Mouse (Mus musculus): ENCODE data around the gene Agpat3. TPM values are rescaled to one million over a fixed set of nuclear protein-coding genes. Genes with fewer than 3 reads are reported as not detected.

Agpat3 gene
- polyA plus RNA-seq, 1 experiment: 43.7 TPM

- Histone ChIP-seq H3K27ac (ENCODE audit: insufficient read depth, low read length) (no peak overlapping the region), H3K4me3 (ENCODE audit: insufficient read depth, low read length) (no peak overlapping the region), H3K4me1 (ENCODE audit: control insufficient read depth, insufficient read depth, low read length) (no peaks in the 10 kb centered on the region)
- TF ChIP-seq CTCF (IDR thresholded peaks at IDR 0.05; ENCODE audit: borderline replicate concordance, insufficient read depth, low read length): no peak
- no peak for TF ChIP-seq POLR2A (IDR thresholded peaks at IDR 0.05; ENCODE audit: low read depth, low read length)
These were observed 96.6 kb downstream of the Agpat3 start for GRCm38 (mm10) chr10:78255646-78256059.

- no peak for TF ChIP-seq POLR2A (IDR thresholded peaks at IDR 0.05; ENCODE audit: low read depth, low read length)
- TF ChIP-seq CTCF (IDR thresholded peaks at IDR 0.05; ENCODE audit: borderline replicate concordance, insufficient read depth, low read length): no peak
- no peak overlapping the region for H3K27ac ChIP-seq (ENCODE audit: insufficient read depth, low read length)
- no peak overlapping the region for H3K4me3 ChIP-seq (ENCODE audit: insufficient read depth, low read length)
- H3K4me1 ChIP-seq (ENCODE audit: control insufficient read depth, insufficient read depth, low read length): no peaks in the 10 kb centered on the region
These were observed 105.1 kb downstream of the Agpat3 start for GRCm38 (mm10) chr10:78247206-78247605.

- H3K4me3 ChIP-seq (ENCODE audit: insufficient read depth, low read length): no peak overlapping the region
These were observed 105.6 kb downstream of the Agpat3 start for GRCm38 (mm10) chr10:78246725-78247124.

GRCm38 (mm10) chr10:78245225-78245547 is 107.1 kb downstream of the Agpat3 start:
- peak overlapping the region; percentile 61 for H3K4me3 ChIP-seq (ENCODE audit: insufficient read depth, low read length)
- H3K27ac ChIP-seq (ENCODE audit: insufficient read depth, low read length): no peak overlapping the region
- no peaks in the 10 kb centered on the region for H3K4me1 ChIP-seq (ENCODE audit: control insufficient read depth, insufficient read depth, low read length)
- no peak for TF ChIP-seq POLR2A (IDR thresholded peaks at IDR 0.05; ENCODE audit: low read depth, low read length)
- no peak for TF ChIP-seq CTCF (IDR thresholded peaks at IDR 0.05; ENCODE audit: borderline replicate concordance, insufficient read depth, low read length)

More at GRCm38 (mm10) chr10:78246725-78247124, 105.6 kb downstream of the Agpat3 start:
- TF ChIP-seq CTCF (IDR thresholded peaks at IDR 0.05; ENCODE audit: borderline replicate concordance, insufficient read depth, low read length) (no peak), POLR2A (IDR thresholded peaks at IDR 0.05; ENCODE audit: low read depth, low read length) (no peak)
- no peak overlapping the region for H3K27ac ChIP-seq (ENCODE audit: insufficient read depth, low read length)
- H3K4me1 ChIP-seq (ENCODE audit: control insufficient read depth, insufficient read depth, low read length): no peaks in the 10 kb centered on the region

- H3K27ac ChIP-seq (ENCODE audit: insufficient read depth, low read length): no peak within 1 kb of the TSS
- H3K4me3 ChIP-seq (ENCODE audit: insufficient read depth, low read length): peak within 1 kb of the TSS; percentile 87
- no peaks in the 10 kb centered on the region for H3K4me1 ChIP-seq (ENCODE audit: control insufficient read depth, insufficient read depth, low read length)
- no peak for TF ChIP-seq CTCF (IDR thresholded peaks at IDR 0.05; ENCODE audit: borderline replicate concordance, insufficient read depth, low read length)
- peak; percentile 62 for TF ChIP-seq POLR2A (IDR thresholded peaks at IDR 0.05; ENCODE audit: low read depth, low read length)
These were observed 107.7 kb downstream of the Agpat3 start, which contains the start of gene Trappc10 for GRCm38 (mm10) chr10:78244438-78245224. TSS of gene Trappc10 (minus strand) at chr10:78244641.

GRCm38 (mm10) chr10:78244058-78244437 is 108.2 kb downstream of the Agpat3 start:
- TF ChIP-seq POLR2A (IDR thresholded peaks at IDR 0.05; ENCODE audit: low read depth, low read length): no peak
- no peak for TF ChIP-seq CTCF (IDR thresholded peaks at IDR 0.05; ENCODE audit: borderline replicate concordance, insufficient read depth, low read length)
- H3K27ac ChIP-seq (ENCODE audit: insufficient read depth, low read length): no peak overlapping the region
- peak overlapping the region; percentile 87 for H3K4me3 ChIP-seq (ENCODE audit: insufficient read depth, low read length)

GRCm38 (mm10) chr10:78238926-78239325 is 113.4 kb downstream of the Agpat3 start:
- Histone ChIP-seq H3K4me3 (ENCODE audit: insufficient read depth, low read length) (no peak overlapping the region), H3K4me1 (ENCODE audit: control insufficient read depth, insufficient read depth, low read length) (no peaks in the 10 kb centered on the region), H3K27ac (ENCODE audit: insufficient read depth, low read length) (no peak overlapping the region)
- no peak for TF ChIP-seq CTCF (IDR thresholded peaks at IDR 0.05; ENCODE audit: borderline replicate concordance, insufficient read depth, low read length)
- TF ChIP-seq POLR2A (IDR thresholded peaks at IDR 0.05; ENCODE audit: low read depth, low read length): no peak

More at GRCm38 (mm10) chr10:78244058-78244437, 108.2 kb downstream of the Agpat3 start:
- H3K4me1 ChIP-seq (ENCODE audit: control insufficient read depth, insufficient read depth, low read length): no peaks in the 10 kb centered on the region

GRCm38 (mm10) chr10:78238297-78238696 is 114.0 kb downstream of the Agpat3 start:
- TF ChIP-seq CTCF (IDR thresholded peaks at IDR 0.05; ENCODE audit: borderline replicate concordance, insufficient read depth, low read length): no peak
- TF ChIP-seq POLR2A (IDR thresholded peaks at IDR 0.05; ENCODE audit: low read depth, low read length): no peak

GRCm38 (mm10) chr10:78237809-78238208 is 114.5 kb downstream of the Agpat3 start:
- TF ChIP-seq CTCF (IDR thresholded peaks at IDR 0.05; ENCODE audit: borderline replicate concordance, insufficient read depth, low read length) (no peak), POLR2A (IDR thresholded peaks at IDR 0.05; ENCODE audit: low read depth, low read length) (no peak)
- H3K4me1 ChIP-seq (ENCODE audit: control insufficient read depth, insufficient read depth, low read length): no peaks in the 10 kb centered on the region
- no peak overlapping the region for H3K4me3 ChIP-seq (ENCODE audit: insufficient read depth, low read length)
- no peak overlapping the region for H3K27ac ChIP-seq (ENCODE audit: insufficient read depth, low read length)

More at GRCm38 (mm10) chr10:78238297-78238696, 114.0 kb downstream of the Agpat3 start:
- Histone ChIP-seq H3K4me1 (ENCODE audit: control insufficient read depth, insufficient read depth, low read length) (no peaks in the 10 kb centered on the region), H3K27ac (ENCODE audit: insufficient read depth, low read length) (no peak overlapping the region), H3K4me3 (ENCODE audit: insufficient read depth, low read length) (no peak overlapping the region)

- TF ChIP-seq POLR2A (IDR thresholded peaks at IDR 0.05; ENCODE audit: low read depth, low read length) (no peak), CTCF (IDR thresholded peaks at IDR 0.05; ENCODE audit: borderline replicate concordance, insufficient read depth, low read length) (no peak)
- no peak overlapping the region for H3K27ac ChIP-seq (ENCODE audit: insufficient read depth, low read length)
These were observed 115.2 kb downstream of the Agpat3 start for GRCm38 (mm10) chr10:78236885-78237629.

More at GRCm38 (mm10) chr10:78236885-78237629, 115.2 kb downstream of the Agpat3 start:
- H3K4me1 ChIP-seq (ENCODE audit: control insufficient read depth, insufficient read depth, low read length): no peaks in the 10 kb centered on the region
- H3K4me3 ChIP-seq (ENCODE audit: insufficient read depth, low read length): no peak overlapping the region
